In genomic region chr2:38944460-38945161, GRCm38 (mm10) we compare ENCODE assay signal across 13 mouse cellular contexts. TPM values are rescaled to one million over a fixed set of nuclear protein-coding genes. Genes with fewer than 3 reads are reported as not detected.
DNase-seq lines count a peak whose midpoint lies in the region; ATAC-seq and TF ChIP-seq lines count a peak whose summit lies in the region.
"Had no signal": no experiment of that assay in that cellular context is flagged by ENCODE, and none has a peak within 500 bp of the region (broad histone marks: within the 10 kb centered on the region; RNA-seq: fewer than 3 reads in every experiment).

No protein-coding gene starts in this region.

- H3K27me3 ChIP-seq in lung, embryonic 16.5 days (ENCODE audit: control insufficient read depth, insufficient read depth, low read depth, low read length), result no peaks in the 10 kb centered on the region
- H3K27me3 ChIP-seq: forebrain, embryonic 15.5 days; lung, embryonic 15.5 days; neural tube, embryonic 12.5 days had no signal

- peak; percentile 59 for DNase-seq in gastrocnemius, postnatal 10 days
- no peak for DNase-seq in gastrocnemius, adult 8-10 months (ENCODE audit: low spot score in 2 of 2)
- DNase-seq in layer of hippocampus, adult 2 months (ENCODE audit: low spot score in 2 of 2), result no peak
- no peak for DNase-seq in layer of hippocampus, postnatal 14 days (ENCODE audit: low spot score in 2 of 2)
- peak; percentile 64 for DNase-seq in NIH3T3 (ENCODE audit: low read depth)
- DNase-seq in layer of hippocampus, adult 11-12 months (ENCODE audit: low spot score), result no peak
- DNase-seq: embryo, embryonic 11 days had no signal

- no peak overlapping the region for H3K4me3 ChIP-seq in layer of hippocampus, adult 2 months
- H3K4me3 ChIP-seq in lung, embryonic 16.5 days (ENCODE audit: low read length), result no peak overlapping the region
- H3K4me3 ChIP-seq: forebrain, embryonic 15.5 days; lung, embryonic 15.5 days; neural tube, embryonic 12.5 days had no signal

- H3K27ac ChIP-seq in layer of hippocampus, adult 2 months, result no peak overlapping the region
- no peak overlapping the region for H3K27ac ChIP-seq in lung, embryonic 16.5 days (ENCODE audit: low read length)
- H3K27ac ChIP-seq: forebrain, embryonic 15.5 days; hindbrain, embryonic 14.5 days; lung, embryonic 15.5 days; neural tube, embryonic 12.5 days had no signal

- 57% methylated on average over 3 of the region's 3 CpGs for WGBS in lung, embryonic 16.5 days

- peak; percentile 55 for TF ChIP-seq CTCF in layer of hippocampus, adult 2 months (conservative IDR thresholded peaks at IDR 0.05)

- H3K4me1 ChIP-seq in lung, embryonic 16.5 days (replicated peaks; ENCODE audit: control insufficient read depth, insufficient read depth, low read length), result 0 out of 2 replicates have a peak, but pooled peaks cover 2% of the 10 kb centered on the region
- H3K4me1 ChIP-seq: forebrain, embryonic 15.5 days; neural tube, embryonic 12.5 days had no signal

- H3K9ac ChIP-seq in lung, embryonic 16.5 days (ENCODE audit: low read length), result no peak overlapping the region
- H3K9ac ChIP-seq: forebrain, embryonic 15.5 days; hindbrain, embryonic 14.5 days; lung, embryonic 15.5 days; neural tube, embryonic 12.5 days had no signal

- 0 out of 2 replicates have a peak, but pooled peaks have one; percentile 34 for ATAC-seq in lung, embryonic 16.5 days (ENCODE audit: low read depth)
- no peak for ATAC-seq in frontal cortex, adult (ENCODE audit: low TSS enrichment)
- ATAC-seq: forebrain, embryonic 15.5 days had no signal

- H3K9me3 ChIP-seq in lung, embryonic 16.5 days (ENCODE audit: control insufficient read depth, low read length), result no peaks in the 10 kb centered on the region
- H3K9me3 ChIP-seq: forebrain, embryonic 15.5 days; lung, embryonic 15.5 days; neural tube, embryonic 12.5 days had no signal

- no peak overlapping the region for H3K4me2 ChIP-seq in lung, embryonic 16.5 days (ENCODE audit: low read depth, low read length)
- H3K4me2 ChIP-seq: forebrain, embryonic 15.5 days; hindbrain, embryonic 14.5 days; lung, embryonic 15.5 days; neural tube, embryonic 12.5 days had no signal

- no peaks in the 10 kb centered on the region for H3K36me3 ChIP-seq in lung, embryonic 16.5 days (ENCODE audit: control insufficient read depth, insufficient read depth, low read length)
- H3K36me3 ChIP-seq: forebrain, embryonic 15.5 days; lung, embryonic 15.5 days; neural tube, embryonic 12.5 days had no signal

RNA-seq across cellular contexts. Expression of gene Olfml2a, which starts 12.8 kb away (rescaled TPM):
- 10 to 100 TPM; 25.2 to 32.6 TPM for total RNA-seq in gastrocnemius, postnatal 10 days (2021)
- 1 to 10 TPM; 3.1 to 4.6 (median 3.3) TPM for total RNA-seq in gastrocnemius, adult 8-10 months (2022)
- 1 to 10 TPM; 1.3 to 1.5 TPM for total RNA-seq in layer of hippocampus, adult 2 months (2021)
- 1 to 10 TPM; 2.7 to 3.5 TPM for total RNA-seq in layer of hippocampus, postnatal 14 days (2021)
- polyA plus RNA-seq in lung, embryonic 16.5 days (2015; fragmentation: Nextera tagmentation; extraction: Ambion mirVana), result 7.5 and 7.7 TPM in 2 replicates

RNA-seq across cellular contexts. Expression of gene Nr6a1, which starts 17.1 kb away (rescaled TPM):
- total RNA-seq in gastrocnemius, postnatal 10 days (2021), result 1 to 10 TPM; 1.6 to 2.6 TPM
- total RNA-seq in gastrocnemius, adult 8-10 months (2022), result 1 to 10 TPM; 4.5 to 7.1 (median 5.3) TPM
- 1 to 10 TPM; 5.6 to 7.0 TPM for total RNA-seq in layer of hippocampus, adult 2 months (2021)
- 1 to 10 TPM; 4.2 to 6.0 TPM for total RNA-seq in layer of hippocampus, postnatal 14 days (2021)
- 0.60 and 0.79 TPM in 2 replicates for polyA plus RNA-seq in lung, embryonic 16.5 days (2015; fragmentation: Nextera tagmentation; extraction: Ambion mirVana)

RNA-seq across cellular contexts. Expression of gene Wdr38, which starts 52.7 kb away (rescaled TPM):
- under 1 TPM; 0.09 to 0.18 TPM for total RNA-seq in gastrocnemius, postnatal 10 days (2021)
- total RNA-seq in gastrocnemius, adult 8-10 months (2022), result under 1 TPM in 1 of 4 experiments, not detected in 3; 0.21 TPM
- under 1 TPM; 0.47 to 0.69 TPM for total RNA-seq in layer of hippocampus, adult 2 months (2021)
- under 1 TPM; 0.36 to 0.55 TPM for total RNA-seq in layer of hippocampus, postnatal 14 days (2021)
- 2.1 and 3.4 TPM in 2 replicates for polyA plus RNA-seq in lung, embryonic 16.5 days (2015; fragmentation: Nextera tagmentation; extraction: Ambion mirVana)

Comparison
In these comparisons a context has a peak if more than half of its experiments do, and no peak if none do; other contexts are left out.
1. DNase-seq: peak in gastrocnemius, postnatal 10 days (single experiment) and NIH3T3 (single experiment); none in gastrocnemius, adult 8-10 months (0 of 2), layer of hippocampus, adult 2 months (0 of 2), layer of hippocampus, postnatal 14 days (0 of 2) and layer of hippocampus, adult 11-12 months (single experiment).
2. RNA of gene Olfml2a, which starts 12.8 kb away (total RNA-seq): 25.2 to 32.6 TPM in gastrocnemius, postnatal 10 days; 2.7 to 3.5 TPM in layer of hippocampus, postnatal 14 days, 3.1 to 4.6 TPM in gastrocnemius, adult 8-10 months and 1.3 to 1.5 TPM in layer of hippocampus, adult 2 months; every median in the first group is over 4 times any median in the second.